Mouse (Mus musculus) yolk sac, embryonic 10.5 days (tissue): Measurements from ENCODE around the gene Cntnap1.
"Not testable (repeated sequence)": the region's sequence is repeated elsewhere in the genome, so short reads cannot be mapped to it uniquely, and the experiment has no call there.

ENCODE experiments used
- DNase-seq: peaks from one replicate; pipeline ENCODE4 v3.0.0-alpha.2; 2017; ENCODE audit warnings: low spot score

Gene Cntnap1

GRCm38 (mm10) chr11:101149178-101150105 lies 20.9 kb upstream of the Cntnap1 start:
- peak; percentile 13 for DNase-seq

GRCm38 (mm10) chr11:101151063-101151462 lies 19.3 kb upstream of the Cntnap1 start:
- DNase-seq, result no peak

- DNase-seq, result no peak
Measured at GRCm38 (mm10) chr11:101152825-101153224, 17.5 kb upstream of the Cntnap1 start.

DNA sequence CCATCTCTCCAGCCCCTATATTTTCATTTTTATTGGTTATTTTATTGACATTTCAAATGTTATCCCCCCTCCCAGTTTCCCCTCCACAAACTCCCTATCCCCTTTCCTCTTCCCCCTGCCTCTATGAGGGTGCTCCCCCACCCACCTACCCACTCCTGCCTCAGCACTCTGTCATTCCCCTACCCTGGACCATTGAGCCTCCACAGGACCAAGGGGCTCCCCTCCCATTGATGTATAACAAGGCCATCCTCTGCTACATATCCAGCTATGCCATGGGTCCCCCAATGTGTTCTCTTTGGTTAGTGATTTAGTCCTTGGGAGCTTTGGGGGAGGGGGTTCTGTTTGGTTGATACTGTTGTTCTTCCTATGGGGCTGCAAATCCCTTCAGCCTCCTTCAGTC lies 15.7 kb upstream of the Cntnap1 start:
- DNase-seq, result no peak

GRCm38 (mm10) chr11:101155151-101155550 lies 15.2 kb upstream of the Cntnap1 start:
- DNase-seq, result no peak

DNA sequence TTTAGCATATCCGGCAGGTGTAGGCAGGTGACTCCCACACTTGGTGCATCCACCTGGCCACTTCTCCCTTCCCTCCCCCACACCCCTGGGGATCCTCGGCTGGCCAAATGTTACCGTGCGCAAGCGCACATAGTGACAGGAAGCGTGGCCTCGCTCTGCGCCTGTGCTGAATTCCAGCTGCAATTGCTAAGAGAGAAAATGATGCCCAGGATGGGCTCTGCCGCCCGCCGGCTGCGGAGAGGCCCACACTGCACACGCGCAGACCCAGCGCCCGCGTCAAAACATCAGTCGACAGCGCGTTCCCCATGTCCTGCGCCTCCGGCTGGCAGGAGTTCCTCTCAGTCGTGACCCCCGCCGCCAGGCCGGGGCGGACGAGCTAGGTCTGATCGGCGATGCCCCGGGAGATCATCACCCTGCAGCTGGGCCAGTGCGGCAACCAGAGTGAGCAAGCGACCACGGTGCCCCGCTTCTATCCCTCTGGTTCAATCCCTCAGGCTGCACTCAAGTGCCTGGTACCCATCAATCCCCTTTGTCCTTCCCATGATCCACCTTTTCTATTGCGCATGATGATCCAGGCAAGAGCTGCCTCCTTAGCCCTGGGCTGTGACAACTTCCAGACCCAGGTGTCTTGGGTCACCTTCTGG lies 14.5 kb upstream of the Cntnap1 start, which contains the start of gene Tubg2:
Tubg2 (plus strand) TSS at position 180 of the 644 bp plus-strand sequence.
- DNase-seq, result peak; percentile 44

DNA sequence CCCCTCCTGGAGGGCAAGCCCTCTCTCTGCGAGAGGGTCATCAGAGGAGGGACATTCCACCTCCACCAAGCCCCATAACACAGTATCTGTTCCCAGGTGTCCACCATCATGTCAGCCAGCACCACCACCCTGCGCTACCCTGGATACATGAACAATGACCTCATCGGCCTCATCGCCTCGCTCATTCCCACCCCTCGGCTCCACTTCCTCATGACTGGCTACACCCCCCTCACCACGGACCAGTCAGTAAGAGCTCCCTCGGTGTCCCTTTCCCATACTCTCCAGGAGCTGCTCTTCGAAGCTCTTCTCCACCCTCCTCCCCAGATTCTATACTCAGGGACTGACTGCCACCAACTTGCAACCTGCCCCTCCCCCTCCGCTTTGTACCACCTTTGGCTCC lies 10.2 kb upstream of the Cntnap1 start:
- not testable (repeated sequence) for DNase-seq

DNA sequence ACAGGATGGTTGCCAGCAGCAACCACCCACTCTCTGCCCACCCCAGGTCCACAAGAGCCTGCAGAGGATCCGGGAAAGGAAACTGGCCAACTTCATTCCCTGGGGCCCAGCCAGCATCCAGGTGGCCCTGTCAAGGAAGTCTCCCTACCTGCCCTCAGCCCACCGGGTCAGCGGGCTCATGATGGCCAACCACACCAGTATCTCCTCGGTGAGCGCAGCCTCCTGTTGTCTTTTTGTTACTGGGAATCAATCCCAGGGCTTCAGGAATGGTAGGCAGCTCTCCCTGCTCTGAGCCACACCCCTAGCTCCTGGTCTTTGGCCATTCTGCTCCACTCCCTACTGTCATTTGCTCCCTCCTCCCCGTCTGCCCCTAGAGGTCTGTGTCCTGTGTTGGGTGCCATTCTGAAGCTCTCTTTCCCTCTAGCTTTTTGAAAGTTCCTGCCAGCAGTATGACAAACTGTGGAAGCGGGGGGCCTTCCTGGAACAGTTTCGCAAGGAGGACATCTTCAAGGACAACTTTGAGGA lies 9.3 kb upstream of the Cntnap1 start:
- not testable (repeated sequence) for DNase-seq

DNA sequence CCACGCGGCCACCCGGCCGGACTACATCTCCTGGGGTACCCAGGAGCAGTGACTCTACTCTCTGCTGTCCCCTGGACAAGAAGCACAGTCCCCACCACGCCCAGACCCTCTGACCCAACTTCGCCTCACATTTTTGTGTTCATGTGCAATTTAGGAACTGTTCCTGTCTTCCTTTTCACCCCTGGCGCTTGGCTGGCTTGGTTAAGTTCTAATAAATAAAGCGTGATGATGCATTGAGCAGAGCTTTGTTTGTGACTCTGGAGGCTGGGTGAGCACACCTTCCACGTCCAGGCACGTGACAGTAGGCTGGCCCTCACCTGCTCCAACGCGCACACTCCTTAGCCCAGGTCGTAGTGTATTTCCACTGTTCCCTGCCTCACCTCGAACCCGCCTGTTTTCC lies 8.8 kb upstream of the Cntnap1 start:
- DNase-seq, result no peak

GRCm38 (mm10) chr11:101162301-101162700 lies 8.0 kb upstream of the Cntnap1 start:
- no peak for DNase-seq

DNA sequence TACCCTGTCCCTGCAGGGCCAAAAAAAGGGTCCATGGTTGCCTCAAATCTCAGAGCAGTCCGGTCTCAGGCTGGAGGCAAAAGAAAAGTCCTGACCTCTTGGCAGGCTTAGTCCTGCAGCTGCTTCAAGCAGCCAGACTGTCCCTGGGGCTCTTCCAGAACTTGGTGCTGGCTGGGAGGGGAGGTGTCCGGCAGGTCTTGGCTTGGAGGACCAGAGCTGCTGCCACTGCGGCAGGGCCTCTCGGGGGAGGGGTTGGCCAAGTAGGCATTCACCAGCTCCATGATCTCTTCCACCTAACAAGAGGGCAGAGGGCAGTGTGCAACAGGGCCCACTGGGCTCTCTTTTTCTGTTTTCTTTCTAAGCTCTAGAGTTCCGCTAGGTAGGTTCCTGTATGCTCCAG lies 7.6 kb upstream of the Cntnap1 start:
- no peak for DNase-seq

- DNase-seq, result peak; percentile 70
Measured at GRCm38 (mm10) chr11:101163476-101164350, 6.6 kb upstream of the Cntnap1 start.

- DNase-seq, result no peak
Measured at GRCm38 (mm10) chr11:101164351-101164665, 6.0 kb upstream of the Cntnap1 start.

DNA sequence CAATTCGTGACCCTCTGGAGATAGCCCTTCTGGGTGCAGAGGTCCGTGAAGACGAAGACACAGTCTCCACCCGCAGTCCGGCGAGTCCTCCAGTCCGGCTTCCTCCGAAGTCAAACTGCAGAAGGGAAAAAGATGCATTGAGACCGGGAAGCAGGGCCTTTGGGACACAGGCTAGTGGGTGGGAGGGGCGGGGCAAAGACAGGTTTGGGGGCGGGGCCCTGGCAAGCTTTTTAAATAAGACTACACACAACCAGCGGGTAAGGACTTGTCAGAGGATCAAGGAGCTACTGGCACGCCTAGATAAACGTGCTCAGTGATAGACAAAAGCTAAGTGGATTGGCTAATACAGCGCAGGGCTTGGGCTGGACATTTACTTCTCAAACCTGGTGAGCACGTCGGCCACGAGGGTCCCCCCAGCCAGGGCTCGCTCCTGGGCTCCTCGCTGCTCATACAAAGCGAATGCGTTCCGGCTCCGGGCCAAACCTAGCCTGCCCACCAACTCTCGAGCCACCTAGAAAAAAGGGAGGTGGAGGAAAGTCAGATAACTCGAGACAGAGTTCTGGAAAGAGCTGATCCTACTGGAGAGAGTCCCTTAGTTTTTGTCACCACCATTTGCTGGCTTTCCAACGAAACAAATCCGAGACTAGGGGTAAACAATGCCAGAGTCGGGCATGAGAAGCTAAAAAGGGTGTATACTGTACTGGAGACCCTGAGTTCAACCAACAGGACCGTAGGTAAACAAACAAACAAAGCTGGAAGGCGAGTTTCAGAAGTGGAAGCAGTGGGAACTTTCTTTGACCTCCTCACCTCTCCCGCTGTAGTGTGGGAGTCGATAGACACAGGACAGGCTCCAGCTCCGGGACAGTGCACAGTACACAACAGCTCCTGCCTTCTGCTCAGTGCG lies 5.4 kb upstream of the Cntnap1 start:
- DNase-seq, result no peak

DNA sequence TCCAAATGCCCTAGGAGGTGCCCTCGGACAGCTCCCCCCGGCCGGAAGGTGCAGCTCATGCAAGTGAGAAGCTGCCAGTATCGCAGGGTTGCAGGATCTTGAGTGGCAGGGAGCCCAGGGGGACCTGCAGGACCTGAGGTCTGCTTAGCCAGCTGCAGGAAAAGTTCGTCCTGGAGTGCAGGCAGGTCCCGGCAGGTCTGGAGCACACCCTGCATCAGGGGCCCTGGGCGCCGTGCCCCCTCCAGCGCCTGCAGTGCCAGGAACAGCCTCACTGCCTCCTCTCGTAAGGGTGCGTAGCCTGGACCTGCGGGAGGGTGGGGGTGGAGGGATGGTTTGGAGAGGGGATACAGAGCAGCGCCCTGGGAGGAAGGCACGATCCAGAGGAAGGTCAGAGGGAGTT lies 4.0 kb upstream of the Cntnap1 start:
- DNase-seq, result no peak

- DNase-seq, result no peak
Measured at GRCm38 (mm10) chr11:101167211-101167962, 2.9 kb upstream of the Cntnap1 start.

DNA sequence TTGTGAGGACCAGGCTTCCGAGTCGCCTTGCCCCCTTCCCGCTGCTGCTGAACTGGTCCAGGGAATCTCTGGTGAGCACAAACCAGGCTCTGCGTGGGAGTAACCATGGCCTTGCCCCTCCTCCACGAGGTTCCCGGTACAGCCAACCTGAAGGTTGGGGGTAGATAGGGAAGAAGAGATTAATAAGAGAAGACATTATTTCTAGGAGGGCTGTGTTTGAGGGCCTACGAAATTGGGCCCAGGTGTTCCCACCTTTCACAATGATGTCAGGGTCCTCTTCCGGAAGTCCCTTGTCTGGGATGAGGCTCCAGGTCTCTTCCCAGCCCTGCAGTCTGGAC lies 2.4 kb upstream of the Cntnap1 start:
- DNase-seq, result no peak

DNA sequence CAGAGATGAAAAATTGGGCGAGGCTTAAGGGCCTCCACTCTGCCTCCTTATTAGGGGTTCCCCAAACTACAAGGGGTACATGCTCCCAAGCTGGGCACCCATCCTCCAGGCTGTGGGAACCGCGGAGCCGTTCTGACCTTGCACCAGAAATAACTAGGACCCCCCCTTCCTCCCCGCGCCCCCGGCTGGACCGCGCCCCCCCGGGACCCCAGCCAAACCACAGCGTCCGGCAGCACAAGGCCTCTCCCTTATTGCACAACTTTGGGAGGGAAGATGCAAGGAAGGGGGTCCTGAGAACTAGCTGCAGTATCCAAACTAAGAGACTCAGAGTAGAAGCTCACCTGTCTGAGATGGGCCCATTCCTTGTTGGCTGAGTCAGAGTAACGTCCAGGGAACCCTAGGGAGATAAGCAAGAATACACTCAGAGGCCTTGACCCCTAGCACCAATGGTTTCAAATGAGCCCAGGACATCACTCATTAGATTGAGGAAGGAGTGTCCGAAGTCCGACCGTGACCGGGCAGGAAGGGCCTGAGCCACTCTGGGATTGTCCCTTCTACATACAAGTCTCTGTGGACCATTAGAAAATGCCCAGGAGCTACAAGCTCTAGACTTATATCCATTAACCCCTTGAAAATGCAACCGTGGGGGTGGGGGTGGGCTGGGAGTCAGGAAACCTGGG lies 1.9 kb upstream of the Cntnap1 start:
- peak; percentile 36 for DNase-seq

DNA sequence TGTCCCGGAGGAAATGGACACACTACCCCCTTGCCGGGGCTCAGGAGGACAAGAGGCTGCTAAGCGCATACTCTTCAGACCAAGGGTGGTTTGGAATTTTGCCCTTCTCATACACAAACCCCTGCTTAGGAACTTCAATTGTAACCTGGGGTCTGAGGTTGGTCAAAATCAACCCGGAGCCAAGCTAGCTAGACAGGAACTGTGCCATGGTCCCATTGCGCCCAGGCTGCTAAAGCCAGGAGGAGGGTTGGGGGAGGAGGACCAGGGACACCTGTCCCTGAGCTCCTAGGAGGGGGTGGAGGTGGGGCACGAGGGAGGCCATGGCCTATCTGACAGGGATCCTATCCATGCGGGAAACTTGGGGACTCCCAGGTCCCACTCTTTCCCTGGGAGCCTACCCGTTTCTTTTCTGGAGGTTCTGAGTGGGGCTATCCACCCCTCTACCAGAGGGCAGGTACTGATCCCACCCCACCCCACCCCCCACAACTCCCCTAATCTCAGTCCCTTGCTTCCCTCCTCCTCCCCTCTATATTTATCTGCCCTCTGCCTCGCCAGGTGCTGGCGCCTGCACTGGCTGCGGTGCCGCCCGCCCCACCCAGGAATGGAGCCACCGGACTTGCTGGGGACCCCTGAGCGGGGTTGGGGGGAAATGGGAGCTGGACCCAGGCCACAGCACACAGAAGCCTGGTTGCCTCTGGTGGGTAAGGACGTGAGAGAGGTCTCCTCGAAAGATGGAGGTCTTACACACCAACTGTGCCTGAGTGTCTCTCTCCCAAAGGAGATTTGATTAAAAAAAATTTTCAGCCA lies 819 bp upstream of the Cntnap1 start:
- no peak for DNase-seq
